Mouse (Mus musculus): ENCODE data around the gene Ifnb1.
"Not testable (repeated sequence)": the region's sequence is repeated elsewhere in the genome, so short reads cannot be mapped to it uniquely, and the experiment has no call there.

Ifnb1 gene

GRCm38 (mm10) chr4:88522674-88523073, at the start of gene Ifnb1:
Gene Ifnb1 (minus strand): TSS chr4:88522774.
- no peak for DNase-seq

GRCm38 (mm10) chr4:88571698-88572097, 49.1 kb upstream of the Ifnb1 start, which contains the start of gene Ifna14:
Gene Ifna14 (minus strand): TSS chr4:88571798.
- DNase-seq: no peak

GRCm38 (mm10) chr4:88561791-88562190, 39.2 kb upstream of the Ifnb1 start:
- no peak for DNase-seq

GRCm38 (mm10) chr4:88558145-88558544, 35.6 kb upstream of the Ifnb1 start, which contains the start of gene Ifna15:
Gene Ifna15 (minus strand): TSS chr4:88558245.
- not testable (repeated sequence) for DNase-seq

GRCm38 (mm10) chr4:88550161-88550945, 27.8 kb upstream of the Ifnb1 start:
- peak; percentile 83 for DNase-seq

- no peak for DNase-seq
Measured at GRCm38 (mm10) chr4:88547986-88548385, 25.4 kb upstream of the Ifnb1 start.

GRCm38 (mm10) chr4:88543649-88544234, 21.2 kb upstream of the Ifnb1 start:
- peak; percentile 49 for DNase-seq

GRCm38 (mm10) chr4:88537328-88537727, 14.8 kb upstream of the Ifnb1 start:
- DNase-seq: no peak

GRCm38 (mm10) chr4:88536640-88537039, 14.1 kb upstream of the Ifnb1 start:
- peak; percentile 37 for DNase-seq

- DNase-seq: no peak
Measured at GRCm38 (mm10) chr4:88535742-88536141, 13.2 kb upstream of the Ifnb1 start.

GRCm38 (mm10) chr4:88534903-88535302, 12.3 kb upstream of the Ifnb1 start:
- DNase-seq: no peak

GRCm38 (mm10) chr4:88533499-88533898, 10.9 kb upstream of the Ifnb1 start:
- no peak for DNase-seq

GRCm38 (mm10) chr4:88530892-88531291, 8.3 kb upstream of the Ifnb1 start:
- no peak for DNase-seq

- no peak for DNase-seq
Measured at GRCm38 (mm10) chr4:88530271-88530670, 7.7 kb upstream of the Ifnb1 start.

GRCm38 (mm10) chr4:88526379-88527049, 3.9 kb upstream of the Ifnb1 start:
- DNase-seq: no peak

GRCm38 (mm10) chr4:88525393-88525792, 2.8 kb upstream of the Ifnb1 start:
- DNase-seq: no peak

- peak; percentile 27 for DNase-seq
Measured at GRCm38 (mm10) chr4:88523241-88523640, 667 bp upstream of the Ifnb1 start.

- DNase-seq: no peak
Measured at GRCm38 (mm10) chr4:88517957-88518356, 4.6 kb downstream of the Ifnb1 start.

- peak; percentile 58 for DNase-seq
Measured at GRCm38 (mm10) chr4:88515711-88516211, 6.8 kb downstream of the Ifnb1 start.

GRCm38 (mm10) chr4:88515250-88515649, 7.3 kb downstream of the Ifnb1 start:
- no peak for DNase-seq

GRCm38 (mm10) chr4:88514403-88514802, 8.2 kb downstream of the Ifnb1 start:
- DNase-seq: peak; percentile 64

- DNase-seq: no peak
Measured at GRCm38 (mm10) chr4:88513743-88514142, 8.8 kb downstream of the Ifnb1 start.

- no peak for DNase-seq
Measured at GRCm38 (mm10) chr4:88503753-88504152, 18.8 kb downstream of the Ifnb1 start.
